Mouse (Mus musculus) myocyte (in vitro differentiated cells): Measurements from ENCODE around the gene Calcoco2.

Source experiments
- CEBPB ChIP-seq: IDR thresholded peaks from 2 replicates; pipeline ENCODE4 v1.6.1; 2011; ENCODE audit warnings: mild to moderate bottlenecking, moderate library complexity; ENCODE audit not compliant: poor library complexity, insufficient read depth, severe bottlenecking
- E2F4 ChIP-seq: IDR thresholded peaks from one replicate; pipeline ENCODE4 v1.6.1; 2011; ENCODE audit warnings: mild to moderate bottlenecking, control low read depth, moderate library complexity; ENCODE audit not compliant: insufficient read depth
- MAX ChIP-seq: IDR thresholded peaks from one replicate; pipeline ENCODE4 v1.6.1; 2011; ENCODE audit warnings: low read depth, mild to moderate bottlenecking, control low read depth
- MYOD1 ChIP-seq, 3 experiments: IDR thresholded peaks; one replicate each; pipeline ENCODE4 v1.6.1; 2011; ENCODE audit warnings: control low read depth in 2 of 3, low read depth in 2 of 3, mild to moderate bottlenecking in 2 of 3, moderate library complexity in 1 of 3; ENCODE audit not compliant: insufficient read length in 2 of 3, control insufficient read depth in 1 of 3
- MYOG ChIP-seq, 3 experiments: IDR thresholded peaks; one replicate each; pipeline ENCODE4 v1.6.1; 2011; ENCODE audit warnings: control low read depth in 2 of 3, low read depth in 2 of 3, mild to moderate bottlenecking in 2 of 3; ENCODE audit not compliant: insufficient read length in 2 of 3, control insufficient read depth in 1 of 3, insufficient read depth in 1 of 3
- POLR2A ChIP-seq: IDR thresholded peaks from one replicate; pipeline ENCODE4 v1.6.1; 2011; ENCODE audit warnings: low read depth, mild to moderate bottlenecking, control low read depth, moderate library complexity; ENCODE audit not compliant: insufficient read length
- POLR2AphosphoS2 ChIP-seq: IDR thresholded peaks from one replicate; pipeline ENCODE4 v1.6.1; 2011; ENCODE audit warnings: low read depth, control low read depth; ENCODE audit not compliant: insufficient read length
- REST ChIP-seq: IDR thresholded peaks from one replicate; pipeline ENCODE4 v1.6.1; 2011; ENCODE audit warnings: mild to moderate bottlenecking, control low read depth, moderate library complexity; ENCODE audit not compliant: insufficient read depth, insufficient read length
- SRF ChIP-seq: IDR thresholded peaks from one replicate; pipeline ENCODE4 v1.6.1; 2011; ENCODE audit warnings: low read depth; ENCODE audit not compliant: control insufficient read depth, insufficient read length
- TCF12 ChIP-seq: IDR thresholded peaks from one replicate; pipeline ENCODE4 v1.6.1; 2011; ENCODE audit warnings: mild to moderate bottlenecking, control low read depth; ENCODE audit not compliant: poor library complexity, insufficient read depth, severe bottlenecking
- TCF3 ChIP-seq: IDR thresholded peaks from one replicate; pipeline ENCODE4 v1.6.1; 2011; ENCODE audit warnings: low read depth, control low read depth; ENCODE audit not compliant: insufficient read length
- USF1 ChIP-seq: IDR thresholded peaks from one replicate; pipeline ENCODE4 v1.6.1; 2011; ENCODE audit warnings: low read depth, mild to moderate bottlenecking, control low read depth, moderate library complexity

GRCm38 (mm10) chr11:96119401-96119800, 7.6 kb upstream of the Calcoco2 start:
- TF ChIP-seq USF1, result no peak
- no peak for TF ChIP-seq POLR2AphosphoS2
- TF ChIP-seq POLR2A, result no peak
- no peak for TF ChIP-seq CEBPB
- TF ChIP-seq REST, result no peak
- TF ChIP-seq TCF12, result no peak
- no peak for TF ChIP-seq MAX
- no peak for TF ChIP-seq E2F4
- TF ChIP-seq MYOD1 (IDR thresholded peaks at IDR 0.05; ENCODE audit: control insufficient read depth in 1 of 3, insufficient read length in 2 of 3, low read depth in 2 of 3), result no peak
- no peak for TF ChIP-seq MYOG (IDR thresholded peaks at IDR 0.05; ENCODE audit: control insufficient read depth in 1 of 3, insufficient read depth in 1 of 3, insufficient read length in 2 of 3, low read depth in 2 of 3)
- no peak for TF ChIP-seq SRF
- TF ChIP-seq TCF3, result no peak
